In genomic region chr7:55539827-55540320, GRCm38 (mm10) we compare ENCODE assay signal across 27 mouse cellular contexts.
DNase-seq lines count a peak whose midpoint lies in the region; ATAC-seq and TF ChIP-seq lines count a peak whose summit lies in the region.
"Had no signal": no experiment of that assay in that cellular context is flagged by ENCODE, and none has a peak within 500 bp of the region (broad histone marks: within the 10 kb centered on the region; RNA-seq: fewer than 3 reads in every experiment).

No protein-coding gene starts in this region.

- H3ac ChIP-seq in C2C12 (ENCODE audit: control insufficient read depth, insufficient read length, low read depth) = no peak overlapping the region

- DNase-seq in hindbrain, embryonic 14.5 days (ENCODE audit: low spot score) = peak; percentile 11
- no peak for DNase-seq in hindbrain, postnatal 0 days (ENCODE audit: low spot score)
- DNase-seq in brain, adult 2 months (ENCODE audit: low read depth, low spot score) = peak; percentile 39
- no peak for DNase-seq in urinary bladder, adult 2 months (ENCODE audit: low spot score)
- DNase-seq in lung, adult 2 months = no peak
- DNase-seq: adrenal gland, postnatal 10 days; B cell, adult 2 months; cerebellum, adult 11 months; cerebellum, adult 2 months; cerebellum, adult 9-11 months; cerebellum, postnatal 25 days; forebrain, postnatal 0 days; gastrocnemius, postnatal 25 days; heart, adult 18-20 months; heart, postnatal 10 days; heart, postnatal 4 days; kidney, adult 11 months had no signal

- H3K4me1 ChIP-seq in hindbrain, embryonic 14.5 days (replicated peaks; ENCODE audit: control insufficient read depth, insufficient read depth, low read length) = no peaks in the 10 kb centered on the region
- no peaks in the 10 kb centered on the region for H3K4me1 ChIP-seq in hindbrain, postnatal 0 days (ENCODE audit: insufficient read depth, low read length)
- H3K4me1 ChIP-seq in lung, adult 2 months (ENCODE audit: control insufficient read depth, insufficient read depth, low read length) = no peaks in the 10 kb centered on the region
- H3K4me1 ChIP-seq: embryonic facial prominence, embryonic 13.5 days; heart, embryonic 12.5 days; heart, embryonic 15.5 days; hindbrain, embryonic 15.5 days; intestine, embryonic 15.5 days had no signal

- TF ChIP-seq POLR2A in lung, adult 2 months (IDR thresholded peaks at IDR 0.05; ENCODE audit: borderline replicate concordance, extremely low read depth, low read depth, low read length) = no peak

- H3K79me2 ChIP-seq in C2C12 (ENCODE audit: control insufficient read depth, insufficient read depth) = no peaks in the 10 kb centered on the region

- no peak overlapping the region for H3K4me2 ChIP-seq in hindbrain, embryonic 14.5 days (replicated peaks)
- no peak overlapping the region for H3K4me2 ChIP-seq in hindbrain, postnatal 0 days (ENCODE audit: low read depth, low read length)
- H3K4me2 ChIP-seq: embryonic facial prominence, embryonic 13.5 days; heart, embryonic 12.5 days; heart, embryonic 15.5 days; hindbrain, embryonic 15.5 days; intestine, embryonic 15.5 days had no signal

- TF ChIP-seq CTCF in hindbrain, postnatal 0 days (IDR thresholded peaks at IDR 0.05; ENCODE audit: low read depth) = no peak
- no peak for TF ChIP-seq CTCF in C2C12 (IDR thresholded peaks at IDR 0.05; ENCODE audit: control insufficient read depth, insufficient read depth, insufficient read length)
- TF ChIP-seq CTCF in lung, adult 2 months (IDR thresholded peaks at IDR 0.05; ENCODE audit: insufficient read depth, low read length) = no peak

- H3K4me3 ChIP-seq in hindbrain, embryonic 14.5 days (replicated peaks; ENCODE audit: low read length) = no peak overlapping the region
- H3K4me3 ChIP-seq in hindbrain, postnatal 0 days (ENCODE audit: low read length) = no peak overlapping the region
- no peak overlapping the region for H3K4me3 ChIP-seq in C2C12 (ENCODE audit: insufficient read depth, poor library complexity, severe bottlenecking)
- H3K4me3 ChIP-seq in lung, adult 2 months (replicated peaks; ENCODE audit: extremely low read depth, low read depth, low read length) = no peak overlapping the region
- H3K4me3 ChIP-seq: embryonic facial prominence, embryonic 13.5 days; heart, embryonic 12.5 days; heart, embryonic 15.5 days; hindbrain, embryonic 15.5 days; intestine, embryonic 15.5 days had no signal

- no peaks in the 10 kb centered on the region for H3K27me3 ChIP-seq in hindbrain, embryonic 14.5 days (ENCODE audit: control insufficient read depth, insufficient read depth, low read length)
- no peaks in the 10 kb centered on the region for H3K27me3 ChIP-seq in hindbrain, postnatal 0 days (ENCODE audit: insufficient read depth, low read length)
- no peaks in the 10 kb centered on the region for H3K27me3 ChIP-seq in C2C12 (ENCODE audit: control insufficient read depth, insufficient read depth, insufficient read length)
- H3K27me3 ChIP-seq: embryonic facial prominence, embryonic 13.5 days; heart, embryonic 12.5 days; heart, embryonic 15.5 days; hindbrain, embryonic 15.5 days; intestine, embryonic 15.5 days; Patski had no signal

- no peaks in the 10 kb centered on the region for H3K36me3 ChIP-seq in hindbrain, embryonic 14.5 days (replicated peaks; ENCODE audit: control insufficient read depth, insufficient read depth)
- H3K36me3 ChIP-seq in hindbrain, postnatal 0 days (ENCODE audit: insufficient read depth, low read length) = no peaks in the 10 kb centered on the region
- H3K36me3 ChIP-seq in C2C12 (ENCODE audit: control insufficient read depth, insufficient read depth) = no peaks in the 10 kb centered on the region
- H3K36me3 ChIP-seq: embryonic facial prominence, embryonic 13.5 days; heart, embryonic 12.5 days; heart, embryonic 15.5 days; hindbrain, embryonic 15.5 days; intestine, embryonic 15.5 days had no signal

- H3K9me3 ChIP-seq in hindbrain, embryonic 14.5 days (ENCODE audit: control insufficient read depth, low read length) = no peaks in the 10 kb centered on the region
- H3K9me3 ChIP-seq in hindbrain, postnatal 0 days (ENCODE audit: low read length) = no peaks in the 10 kb centered on the region
- H3K9me3 ChIP-seq: embryonic facial prominence, embryonic 13.5 days; heart, embryonic 12.5 days; heart, embryonic 15.5 days; hindbrain, embryonic 15.5 days; intestine, embryonic 15.5 days had no signal

- ATAC-seq in hindbrain, embryonic 14.5 days (ENCODE audit: low FRiP score) = no peak
- no peak for ATAC-seq in hindbrain, postnatal 0 days
- ATAC-seq in frontal cortex, adult (ENCODE audit: low TSS enrichment) = no peak
- ATAC-seq: CD4-positive, CD25-positive, alpha-beta regulatory T cell, adult 4 months; forebrain, embryonic 14.5 days; forebrain, postnatal 0 days; intestine, embryonic 15.5 days; Patski had no signal

- no peaks in the 10 kb centered on the region for H3K79me3 ChIP-seq in C2C12 (ENCODE audit: low read depth)

- H3K9ac ChIP-seq in hindbrain, embryonic 14.5 days = no peak overlapping the region
- H3K9ac ChIP-seq in hindbrain, postnatal 0 days (replicated peaks; ENCODE audit: low read length) = no peak overlapping the region
- H3K9ac ChIP-seq: embryonic facial prominence, embryonic 13.5 days; forebrain, postnatal 0 days; heart, embryonic 12.5 days; heart, embryonic 15.5 days; hindbrain, embryonic 15.5 days; intestine, embryonic 15.5 days had no signal

- 83% methylated on average over 4 of the region's 4 CpGs for WGBS in hindbrain, embryonic 14.5 days
- WGBS in hindbrain, postnatal 0 days = 82% methylated on average over 4 of the region's 4 CpGs
- WGBS in lung, adult 2 months = 73% methylated on average over 4 of the region's 4 CpGs

- no peak overlapping the region for H3K27ac ChIP-seq in hindbrain, embryonic 14.5 days
- H3K27ac ChIP-seq in hindbrain, postnatal 0 days = no peak overlapping the region
- H3K27ac ChIP-seq: embryonic facial prominence, embryonic 13.5 days; heart, embryonic 15.5 days; hindbrain, embryonic 15.5 days; intestine, embryonic 15.5 days had no signal

TF ChIP-seq in C2C12, 6 proteins besides CTCF, POLR2A, EP300 and RAD21:
- TF ChIP-seq CEBPB (IDR thresholded peaks at IDR 0.05; ENCODE audit: low read depth) (no peak), FOSL1 (IDR thresholded peaks at IDR 0.05; ENCODE audit: insufficient read depth, low read length, poor library complexity, severe bottlenecking) (peak; percentile 76), MYOD1 (IDR thresholded peaks at IDR 0.05; ENCODE audit: control insufficient read depth, insufficient read length, low read depth) (no peak)

Comparison
In these comparisons a context has a peak if more than half of its experiments do, and no peak if none do; other contexts are left out.
1. DNase-seq: peak in hindbrain, embryonic 14.5 days (single experiment) and brain, adult 2 months (single experiment); none in hindbrain, postnatal 0 days (single experiment), urinary bladder, adult 2 months (single experiment) and lung, adult 2 months (single experiment).